Mouse (Mus musculus): ENCODE measurements around the gene Unk. TPM values are rescaled to one million over a fixed set of nuclear protein-coding genes. Genes with fewer than 3 reads are reported as not detected.

Unk gene
- 10 to 100 TPM; 19.6 to 23.2 TPM for total RNA-seq (2021)

GRCm38 (mm10) chr11:116030088-116030897 is at the start of gene Unk:
Gene Unk (plus strand): TSS chr11:116030322.
- peak; percentile 90 to 92 for DNase-seq (ENCODE audit: extremely low spot score in 1 of 2, low spot score in 1 of 2)

DNA sequence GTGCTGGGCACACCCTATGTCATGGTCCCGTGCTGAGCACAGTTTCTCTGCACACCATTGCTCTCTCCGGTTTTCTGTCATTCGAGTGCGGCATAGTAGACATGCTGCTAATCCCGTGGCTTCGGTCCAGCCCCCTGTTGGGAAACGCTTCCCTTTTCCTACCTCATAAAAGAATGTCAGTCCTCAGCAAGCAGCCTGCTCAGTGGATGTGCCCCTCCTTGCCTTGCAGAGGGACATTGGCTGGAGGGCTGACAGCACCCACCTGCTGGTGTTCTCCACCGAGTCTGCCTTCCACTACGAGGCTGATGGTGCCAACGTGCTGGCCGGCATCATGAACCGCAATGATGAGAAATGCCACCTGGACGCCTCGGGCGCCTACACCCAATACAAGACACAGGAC is 47.6 kb upstream of the Unk start:
- no peak for DNase-seq (ENCODE audit: extremely low spot score in 1 of 2, low spot score in 1 of 2)

- DNase-seq (ENCODE audit: extremely low spot score in 1 of 2, low spot score in 1 of 2): no peak
These were observed 46.8 kb upstream of the Unk start for GRCm38 (mm10) chr11:115983291-115983690.

GRCm38 (mm10) chr11:115989686-115990085 is 40.4 kb upstream of the Unk start:
- no peak for DNase-seq (ENCODE audit: extremely low spot score in 1 of 2, low spot score in 1 of 2)

DNA sequence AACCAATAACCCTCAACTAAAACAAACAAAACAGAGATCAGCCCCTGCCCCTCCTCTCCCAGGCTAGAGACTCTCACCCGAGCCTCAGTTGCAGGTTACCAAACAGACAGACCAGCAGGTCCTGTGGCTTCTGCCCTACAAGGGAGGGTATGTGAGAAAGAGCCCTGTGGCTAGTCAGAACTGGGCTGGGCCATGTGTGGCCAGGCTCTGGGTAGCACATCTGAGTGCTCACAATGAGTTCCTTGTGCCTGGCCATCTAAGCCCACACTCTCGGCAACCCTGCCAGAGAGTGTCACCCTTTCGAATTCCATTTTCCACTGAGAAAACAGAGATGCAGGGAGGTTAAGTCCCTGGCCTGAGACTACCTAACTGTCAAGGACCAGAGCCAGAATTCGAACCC is 38.0 kb upstream of the Unk start:
- DNase-seq (ENCODE audit: extremely low spot score in 1 of 2, low spot score in 1 of 2): no peak

- DNase-seq (ENCODE audit: extremely low spot score in 1 of 2, low spot score in 1 of 2): no peak
These were observed 34.9 kb upstream of the Unk start for GRCm38 (mm10) chr11:115995256-115995655.

GRCm38 (mm10) chr11:115997047-115997446 is 33.1 kb upstream of the Unk start:
- DNase-seq (ENCODE audit: extremely low spot score in 1 of 2, low spot score in 1 of 2): no peak

DNA sequence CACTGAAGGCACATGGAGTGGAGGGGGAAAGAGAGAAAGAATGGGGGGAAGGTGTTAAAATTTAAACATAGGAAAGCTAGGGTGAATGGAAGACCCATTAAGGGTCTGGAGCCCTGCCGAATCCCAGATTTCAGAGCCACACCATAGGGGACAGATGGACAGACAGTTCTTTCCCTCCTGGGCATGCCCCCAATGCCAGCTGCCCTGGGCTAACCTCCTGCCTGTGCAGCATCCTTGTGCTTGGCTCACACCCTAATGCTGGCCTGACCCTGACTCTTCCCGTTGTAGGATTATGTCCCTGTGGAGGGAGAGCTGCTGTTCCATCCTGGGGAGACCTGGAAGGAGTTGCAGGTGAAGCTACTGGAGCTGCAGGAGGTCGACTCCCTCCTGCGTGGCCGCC is 32.5 kb upstream of the Unk start:
- no peak for DNase-seq (ENCODE audit: extremely low spot score in 1 of 2, low spot score in 1 of 2)

DNA sequence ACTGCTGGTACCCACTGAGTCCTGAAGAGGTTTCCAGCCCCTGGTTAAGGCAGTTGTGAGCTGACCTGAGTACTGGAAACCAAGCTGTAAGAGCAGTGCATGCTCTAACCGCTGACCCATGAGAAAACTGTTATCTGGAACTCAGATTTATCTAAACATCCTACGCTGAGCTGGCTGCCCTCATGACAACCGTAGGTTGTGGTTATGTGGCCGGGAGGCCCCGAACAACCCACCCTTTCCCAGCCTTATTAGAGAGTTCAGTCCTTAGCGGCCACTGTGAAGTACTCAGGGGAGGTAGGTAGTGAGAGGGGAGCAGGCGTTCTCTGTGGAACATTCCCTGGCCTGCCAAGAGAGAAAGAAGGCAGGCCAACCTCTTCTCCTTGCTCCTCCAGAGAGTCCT is 31.1 kb upstream of the Unk start:
- DNase-seq (ENCODE audit: extremely low spot score in 1 of 2, low spot score in 1 of 2): no peak

DNA sequence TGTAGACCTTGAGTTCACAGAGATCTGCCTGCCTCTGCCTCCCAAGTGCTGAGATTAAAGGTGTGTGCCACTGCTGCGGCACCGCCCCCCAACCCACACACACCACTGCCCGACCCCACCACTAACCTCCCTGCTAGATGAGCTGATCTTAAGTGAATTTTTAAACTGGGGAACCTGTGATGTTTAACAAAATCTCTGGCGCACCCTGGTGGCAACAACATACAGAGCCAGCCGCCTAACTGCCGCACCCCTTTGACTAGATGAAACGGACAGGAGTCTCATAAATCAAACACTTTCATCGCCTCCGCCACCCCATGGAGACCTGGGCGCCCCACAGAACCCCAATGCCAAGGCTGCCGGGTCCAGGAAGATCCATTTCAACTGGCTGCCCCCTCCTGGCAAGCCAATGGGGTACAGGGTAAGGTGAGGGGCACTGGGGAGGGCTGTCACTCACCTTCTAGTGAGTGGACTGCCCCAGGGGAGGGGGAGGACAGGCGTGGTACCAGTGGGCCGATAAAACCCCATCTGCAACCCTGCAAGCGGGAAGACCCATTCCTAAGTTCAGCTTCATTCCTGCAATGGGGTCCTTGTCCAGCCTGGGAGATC is 30.5 kb upstream of the Unk start:
- peak; percentile 48 to 86 for DNase-seq (ENCODE audit: extremely low spot score in 1 of 2, low spot score in 1 of 2)

DNA sequence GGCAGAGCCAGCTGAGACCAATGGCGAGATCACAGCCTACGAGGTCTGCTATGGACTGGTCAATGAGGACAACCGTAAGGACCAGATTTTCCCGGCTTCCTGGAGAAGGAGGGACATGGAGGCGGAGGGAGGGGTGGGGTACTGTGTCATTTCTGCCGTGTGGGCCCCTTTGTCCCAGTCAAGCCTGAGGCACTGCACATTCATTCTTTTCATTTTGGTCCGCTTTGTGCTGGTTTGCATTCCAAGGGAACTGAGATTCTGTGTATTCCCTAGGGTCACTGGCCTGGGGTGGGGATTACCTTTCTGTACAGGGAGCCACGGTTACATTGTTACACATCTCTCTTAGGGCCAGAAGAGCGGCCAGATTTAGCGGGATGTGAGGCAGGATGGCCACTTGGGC is 29.5 kb upstream of the Unk start:
- no peak for DNase-seq (ENCODE audit: extremely low spot score in 1 of 2, low spot score in 1 of 2)

- no peak for DNase-seq (ENCODE audit: extremely low spot score in 1 of 2, low spot score in 1 of 2)
These were observed 28.4 kb upstream of the Unk start for GRCm38 (mm10) chr11:116001725-116002124.

GRCm38 (mm10) chr11:116002894-116003293 is 27.2 kb upstream of the Unk start:
- DNase-seq (ENCODE audit: extremely low spot score in 1 of 2, low spot score in 1 of 2): no peak

DNA sequence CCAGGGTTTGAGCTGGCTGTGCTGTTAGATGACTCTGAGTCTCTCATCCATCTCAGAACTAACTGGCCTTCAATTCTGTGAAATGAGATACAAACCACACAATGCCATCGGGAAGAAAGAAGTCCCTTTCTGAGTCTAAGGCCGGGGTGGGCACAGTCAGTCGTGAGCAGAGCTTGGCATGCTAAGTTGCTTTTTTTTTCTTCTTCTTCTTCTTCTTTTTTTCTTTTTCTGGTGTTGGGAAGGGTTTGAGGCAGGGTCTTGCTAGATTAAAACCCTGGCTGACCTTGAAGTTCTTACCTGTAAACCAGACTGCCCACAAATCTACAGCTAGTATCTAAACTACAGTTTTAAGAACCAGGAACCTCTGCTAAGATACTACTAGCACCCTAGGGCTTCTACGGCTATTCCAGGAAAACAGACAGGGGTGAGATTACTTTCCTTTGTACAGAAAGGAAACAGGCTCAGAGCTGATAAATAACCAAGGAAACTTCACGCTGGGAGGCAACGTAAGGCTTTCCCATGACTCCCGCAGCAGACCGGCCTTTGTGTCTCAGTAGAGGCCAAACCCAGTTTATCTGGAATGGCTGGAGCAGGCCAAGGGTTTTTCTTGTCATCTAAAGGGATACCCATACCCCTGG is 25.8 kb upstream of the Unk start:
- no peak for DNase-seq (ENCODE audit: extremely low spot score in 1 of 2, low spot score in 1 of 2)

GRCm38 (mm10) chr11:116004840-116005700 is 25.1 kb upstream of the Unk start:
- peak; percentile 40 to 53 for DNase-seq (ENCODE audit: extremely low spot score in 1 of 2, low spot score in 1 of 2)

GRCm38 (mm10) chr11:116005701-116006419 is 24.3 kb upstream of the Unk start:
- DNase-seq (ENCODE audit: extremely low spot score in 1 of 2, low spot score in 1 of 2): no peak

DNA sequence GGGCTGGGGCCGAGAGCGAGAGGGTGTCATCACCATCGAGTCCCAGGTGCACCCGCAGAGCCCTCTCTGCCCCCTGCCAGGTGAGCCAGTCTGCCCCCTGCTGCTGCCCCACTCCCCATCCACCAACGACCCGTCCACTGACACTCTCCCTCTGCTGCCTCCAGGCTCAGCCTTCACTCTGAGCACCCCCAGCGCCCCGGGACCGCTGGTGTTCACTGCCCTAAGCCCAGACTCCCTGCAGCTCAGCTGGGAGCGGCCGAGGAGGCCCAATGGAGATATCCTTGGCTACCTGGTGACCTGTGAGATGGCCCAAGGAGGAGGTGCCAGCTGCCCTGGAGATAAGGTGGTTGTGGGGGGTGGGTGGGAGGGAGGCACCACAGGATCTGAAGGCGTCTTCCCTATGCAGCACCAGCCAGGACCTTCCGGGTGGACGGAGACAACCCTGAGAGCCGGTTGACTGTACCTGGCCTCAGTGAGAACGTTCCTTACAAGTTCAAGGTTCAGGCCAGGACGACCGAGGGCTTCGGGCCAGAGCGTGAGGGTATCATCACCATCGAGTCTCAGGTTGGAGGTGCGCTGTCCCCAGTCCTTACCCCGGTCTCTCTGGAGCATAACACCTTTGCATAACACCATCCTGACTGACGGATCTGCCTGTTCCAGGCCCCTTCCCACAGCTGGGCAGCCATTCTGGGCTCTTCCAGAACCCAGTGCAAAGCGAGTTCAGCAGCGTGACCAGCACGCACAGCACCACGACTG is 22.8 kb upstream of the Unk start:
- no peak for DNase-seq (ENCODE audit: extremely low spot score in 1 of 2, low spot score in 1 of 2)

GRCm38 (mm10) chr11:116008411-116008810 is 21.7 kb upstream of the Unk start:
- no peak for DNase-seq (ENCODE audit: extremely low spot score in 1 of 2, low spot score in 1 of 2)

- no peak for DNase-seq (ENCODE audit: extremely low spot score in 1 of 2, low spot score in 1 of 2)
These were observed 21.2 kb upstream of the Unk start for GRCm38 (mm10) chr11:116008832-116009375.

Measured in layer of hippocampus, postnatal 25 days (tissue).